Mouse (Mus musculus): ENCODE measurements around the gene 4430402I18Rik. TPM values are rescaled to one million over a fixed set of nuclear protein-coding genes. Genes with fewer than 3 reads are reported as not detected.

The 4430402I18Rik gene
- polyA plus RNA-seq, 1 experiment from 2014 or later: 3.1 TPM

DNA sequence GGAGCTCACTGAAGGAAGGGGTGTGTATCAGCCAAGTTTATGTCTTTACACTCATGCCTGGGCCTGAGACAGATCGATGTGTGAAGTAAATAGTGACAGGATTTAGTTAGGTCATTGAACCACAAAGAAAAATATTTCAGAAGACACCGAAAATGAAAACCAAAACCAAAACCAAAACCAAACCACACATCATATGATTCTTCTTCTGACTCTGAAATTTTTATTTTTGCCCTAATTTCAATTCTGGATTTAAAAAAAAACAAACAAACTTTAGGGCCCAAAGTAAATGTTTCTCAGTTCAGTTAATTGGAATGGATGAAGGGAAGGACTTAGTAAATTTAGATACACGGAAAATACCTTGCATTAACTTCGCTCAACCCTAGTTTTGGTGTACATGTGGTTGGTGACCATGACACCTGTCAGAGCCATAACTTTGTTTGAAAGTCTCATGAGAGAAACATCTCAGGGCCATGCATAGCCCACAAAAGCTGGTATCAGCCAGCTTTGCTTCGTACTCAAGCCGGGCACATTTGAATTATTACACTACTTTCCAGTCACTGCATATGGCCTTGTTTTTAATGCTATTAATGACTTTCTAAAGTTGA lies 98.2 kb downstream of the 4430402I18Rik start:
- Histone ChIP-seq H3K27ac (ENCODE audit: low read length) (no peak overlapping the region), H3K36me3 (ENCODE audit: control insufficient read depth, insufficient read depth, low read length) (no peaks in the 10 kb centered on the region), H3K4me2 (ENCODE audit: low read depth, low read length) (no peak overlapping the region), H3K9ac (ENCODE audit: low read length) (no peak overlapping the region), H3K4me1 (replicated peaks; ENCODE audit: control insufficient read depth, insufficient read depth, low read length) (no peaks in the 10 kb centered on the region), H3K4me3 (ENCODE audit: low read length) (no peak overlapping the region), H3K9me3 (ENCODE audit: control insufficient read depth, low read length) (no peaks in the 10 kb centered on the region), H3K27me3 (ENCODE audit: control insufficient read depth, insufficient read depth, low read depth, low read length) (no peaks in the 10 kb centered on the region)
- no peak for ATAC-seq (ENCODE audit: low read depth)
- 81% methylated on average over 6 of the region's 6 CpGs for WGBS

DNA sequence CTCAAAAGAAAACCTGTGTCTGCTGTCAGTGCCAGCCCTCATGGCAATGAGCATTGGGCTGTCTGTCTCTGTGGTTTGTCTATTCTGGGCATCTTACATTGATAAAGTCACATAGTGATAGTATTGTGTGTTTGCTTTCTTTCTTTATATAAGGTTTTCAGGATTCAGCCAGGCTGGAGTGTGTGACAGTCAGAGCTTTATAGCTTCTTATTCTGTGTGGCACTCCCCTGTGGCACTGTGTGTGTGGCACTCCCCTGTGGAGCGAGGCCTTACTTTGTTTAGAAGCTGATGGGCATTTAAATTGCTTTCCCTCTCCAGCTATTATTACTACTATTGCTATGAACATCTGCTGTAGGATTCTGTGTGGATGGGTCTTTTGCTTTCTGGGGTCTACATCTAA lies 102.1 kb downstream of the 4430402I18Rik start:
- H3K36me3 ChIP-seq (ENCODE audit: control insufficient read depth, insufficient read depth, low read length): no peaks in the 10 kb centered on the region
- no peak overlapping the region for H3K27ac ChIP-seq (ENCODE audit: low read length)
- no peak overlapping the region for H3K4me3 ChIP-seq (ENCODE audit: low read length)
- WGBS: 86% methylated on average over 1 of the region's 1 CpGs
- no peaks in the 10 kb centered on the region for H3K27me3 ChIP-seq (ENCODE audit: control insufficient read depth, insufficient read depth, low read depth, low read length)
- H3K9ac ChIP-seq (ENCODE audit: low read length): no peak overlapping the region
- no peak for ATAC-seq (ENCODE audit: low read depth)
- no peaks in the 10 kb centered on the region for H3K4me1 ChIP-seq (replicated peaks; ENCODE audit: control insufficient read depth, insufficient read depth, low read length)
- H3K9me3 ChIP-seq (ENCODE audit: control insufficient read depth, low read length): no peaks in the 10 kb centered on the region
- no peak overlapping the region for H3K4me2 ChIP-seq (ENCODE audit: low read depth, low read length)

DNA sequence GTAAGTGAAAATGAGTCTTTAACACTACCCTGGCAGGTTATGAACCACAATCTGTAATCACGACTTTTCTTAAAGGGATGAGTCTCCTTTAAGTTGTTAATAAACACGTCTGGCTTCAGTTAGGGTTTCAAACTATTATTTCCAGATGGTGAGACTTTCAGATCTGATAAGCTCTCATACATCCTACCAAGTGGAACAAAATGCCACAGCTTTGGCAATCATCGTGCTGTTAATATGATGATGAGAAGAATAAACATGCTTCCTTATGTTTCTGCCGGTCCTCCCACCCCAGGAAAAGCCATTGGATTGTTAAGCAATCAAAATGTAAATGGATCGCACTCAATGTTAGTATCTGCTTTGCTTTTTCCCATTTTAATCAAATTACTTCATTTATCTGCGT lies 102.6 kb downstream of the 4430402I18Rik start:
- Histone ChIP-seq H3K27ac (ENCODE audit: low read length) (no peak overlapping the region), H3K9me3 (ENCODE audit: control insufficient read depth, low read length) (no peaks in the 10 kb centered on the region), H3K27me3 (ENCODE audit: control insufficient read depth, insufficient read depth, low read depth, low read length) (no peaks in the 10 kb centered on the region), H3K4me3 (ENCODE audit: low read length) (no peak overlapping the region), H3K4me2 (ENCODE audit: low read depth, low read length) (no peak overlapping the region), H3K9ac (ENCODE audit: low read length) (no peak overlapping the region), H3K4me1 (replicated peaks; ENCODE audit: control insufficient read depth, insufficient read depth, low read length) (no peaks in the 10 kb centered on the region), H3K36me3 (ENCODE audit: control insufficient read depth, insufficient read depth, low read length) (no peaks in the 10 kb centered on the region)
- ATAC-seq (ENCODE audit: low read depth): no peak
- WGBS: 59% methylated on average over 6 of the region's 6 CpGs

DNA sequence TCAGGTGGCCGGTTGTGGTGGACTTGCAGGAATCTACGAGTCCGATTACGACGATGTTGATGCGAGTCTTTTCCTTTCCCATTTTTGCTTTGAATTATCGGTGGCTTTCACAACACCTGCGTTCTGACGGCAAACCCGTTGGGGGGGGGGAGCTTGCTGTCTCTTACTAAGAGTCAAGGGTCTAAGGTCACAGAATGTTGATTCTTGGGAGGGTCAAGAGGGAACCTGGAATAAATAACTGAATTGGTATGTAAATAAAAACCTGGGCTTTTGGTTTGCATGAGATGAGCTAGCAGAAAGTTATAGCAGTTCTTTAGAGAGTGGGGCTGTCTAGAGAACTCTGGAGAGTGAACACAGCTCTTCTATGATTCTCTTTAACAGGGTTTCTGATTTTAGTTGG lies 104.0 kb downstream of the 4430402I18Rik start:
- H3K4me2 ChIP-seq (ENCODE audit: low read depth, low read length): no peak overlapping the region
- H3K27me3 ChIP-seq (ENCODE audit: control insufficient read depth, insufficient read depth, low read depth, low read length): no peaks in the 10 kb centered on the region
- H3K4me3 ChIP-seq (ENCODE audit: low read length): no peak overlapping the region
- no peak overlapping the region for H3K27ac ChIP-seq (ENCODE audit: low read length)
- no peak overlapping the region for H3K9ac ChIP-seq (ENCODE audit: low read length)
- H3K36me3 ChIP-seq (ENCODE audit: control insufficient read depth, insufficient read depth, low read length): no peaks in the 10 kb centered on the region
- no peak for ATAC-seq (ENCODE audit: low read depth)
- 61% methylated on average over 10 of the region's 10 CpGs for WGBS
- no peaks in the 10 kb centered on the region for H3K4me1 ChIP-seq (replicated peaks; ENCODE audit: control insufficient read depth, insufficient read depth, low read length)
- no peaks in the 10 kb centered on the region for H3K9me3 ChIP-seq (ENCODE audit: control insufficient read depth, low read length)

DNA sequence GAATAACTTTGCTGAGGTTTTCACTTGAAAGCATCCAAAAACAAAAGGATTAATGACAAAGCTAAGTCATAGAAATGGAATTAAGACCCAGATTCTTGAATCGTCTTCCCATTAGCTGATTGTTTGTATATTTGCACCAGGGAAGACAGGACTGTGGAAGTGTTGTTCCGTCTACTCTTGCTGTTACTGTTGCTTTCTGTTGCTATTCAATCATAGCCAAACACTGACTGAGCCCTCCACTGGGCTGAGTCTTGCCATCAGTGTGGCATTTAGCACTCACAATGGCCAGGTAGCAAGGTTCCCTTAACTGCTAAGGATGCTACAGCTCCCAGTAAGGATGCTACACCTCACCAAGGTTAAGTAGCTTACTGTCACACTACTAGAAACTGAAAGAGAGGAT lies 107.4 kb downstream of the 4430402I18Rik start:
- no peaks in the 10 kb centered on the region for H3K36me3 ChIP-seq (ENCODE audit: control insufficient read depth, insufficient read depth, low read length)
- no peak overlapping the region for H3K4me3 ChIP-seq (ENCODE audit: low read length)
- WGBS: 86% methylated on average over 2 of the region's 2 CpGs
- H3K4me2 ChIP-seq (ENCODE audit: low read depth, low read length): no peak overlapping the region
- H3K27me3 ChIP-seq (ENCODE audit: control insufficient read depth, insufficient read depth, low read depth, low read length): no peaks in the 10 kb centered on the region
- H3K4me1 ChIP-seq (replicated peaks; ENCODE audit: control insufficient read depth, insufficient read depth, low read length): no peaks in the 10 kb centered on the region
- H3K9me3 ChIP-seq (ENCODE audit: control insufficient read depth, low read length): no peaks in the 10 kb centered on the region
- no peak for ATAC-seq (ENCODE audit: low read depth)
- no peak overlapping the region for H3K9ac ChIP-seq (ENCODE audit: low read length)
- H3K27ac ChIP-seq (ENCODE audit: low read length): no peak overlapping the region

DNA sequence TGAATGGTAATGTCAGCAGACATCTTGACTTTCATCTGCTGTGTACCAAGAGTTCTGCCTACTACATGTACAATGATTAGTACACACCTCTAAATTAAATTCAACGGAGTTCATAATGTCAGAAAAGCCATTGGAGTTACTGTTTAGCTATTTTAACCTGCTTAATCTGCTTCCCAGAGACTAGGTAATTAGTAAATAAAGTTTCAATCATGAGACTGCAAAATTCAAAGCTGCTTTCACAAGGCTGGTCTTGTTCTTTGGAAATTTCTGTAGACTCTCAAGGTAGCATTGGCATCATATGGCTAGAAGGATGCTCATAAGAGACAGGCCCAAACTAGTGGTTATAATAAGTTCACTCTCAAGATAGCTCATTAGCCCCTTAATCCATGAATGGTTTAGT lies 112.8 kb downstream of the 4430402I18Rik start:
- Histone ChIP-seq H3K36me3 (ENCODE audit: control insufficient read depth, insufficient read depth, low read length) (no peaks in the 10 kb centered on the region), H3K27ac (ENCODE audit: low read length) (no peak overlapping the region), H3K9me3 (ENCODE audit: control insufficient read depth, low read length) (no peaks in the 10 kb centered on the region), H3K4me2 (ENCODE audit: low read depth, low read length) (no peak overlapping the region), H3K4me3 (ENCODE audit: low read length) (no peak overlapping the region), H3K9ac (ENCODE audit: low read length) (no peak overlapping the region), H3K4me1 (replicated peaks; ENCODE audit: control insufficient read depth, insufficient read depth, low read length) (no peaks in the 10 kb centered on the region), H3K27me3 (ENCODE audit: control insufficient read depth, insufficient read depth, low read depth, low read length) (no peaks in the 10 kb centered on the region)
- no peak for ATAC-seq (ENCODE audit: low read depth)
- 69% methylated on average over 1 of the region's 1 CpGs for WGBS

DNA sequence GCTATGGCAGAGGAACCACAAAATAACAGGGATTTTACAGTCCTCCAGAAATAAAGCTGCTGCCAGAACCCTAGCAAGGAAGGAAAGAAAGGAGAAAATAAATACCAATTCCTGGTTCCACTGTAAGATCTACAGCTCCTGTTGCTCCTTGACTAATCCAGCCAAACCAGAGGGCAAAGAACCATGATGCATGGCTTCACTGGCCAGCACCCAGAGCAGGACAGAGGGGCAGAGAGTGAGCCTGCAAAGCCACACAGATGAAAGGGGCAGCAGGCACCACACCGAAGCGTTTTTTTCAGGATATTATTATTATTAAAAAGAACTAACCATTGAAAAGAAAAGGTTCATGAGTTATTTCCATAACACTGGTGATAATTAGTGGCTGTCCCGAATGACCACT lies 115.6 kb downstream of the 4430402I18Rik start:
- no peaks in the 10 kb centered on the region for H3K4me1 ChIP-seq (replicated peaks; ENCODE audit: control insufficient read depth, insufficient read depth, low read length)
- no peak overlapping the region for H3K9ac ChIP-seq (ENCODE audit: low read length)
- no peaks in the 10 kb centered on the region for H3K27me3 ChIP-seq (ENCODE audit: control insufficient read depth, insufficient read depth, low read depth, low read length)
- H3K9me3 ChIP-seq (ENCODE audit: control insufficient read depth, low read length): no peaks in the 10 kb centered on the region
- ATAC-seq (ENCODE audit: low read depth): no peak
- H3K4me3 ChIP-seq (ENCODE audit: low read length): no peak overlapping the region
- H3K27ac ChIP-seq (ENCODE audit: low read length): no peak overlapping the region
- no peak overlapping the region for H3K4me2 ChIP-seq (ENCODE audit: low read depth, low read length)
- H3K36me3 ChIP-seq (ENCODE audit: control insufficient read depth, insufficient read depth, low read length): no peaks in the 10 kb centered on the region
- 85% methylated on average over 3 of the region's 3 CpGs for WGBS

DNA sequence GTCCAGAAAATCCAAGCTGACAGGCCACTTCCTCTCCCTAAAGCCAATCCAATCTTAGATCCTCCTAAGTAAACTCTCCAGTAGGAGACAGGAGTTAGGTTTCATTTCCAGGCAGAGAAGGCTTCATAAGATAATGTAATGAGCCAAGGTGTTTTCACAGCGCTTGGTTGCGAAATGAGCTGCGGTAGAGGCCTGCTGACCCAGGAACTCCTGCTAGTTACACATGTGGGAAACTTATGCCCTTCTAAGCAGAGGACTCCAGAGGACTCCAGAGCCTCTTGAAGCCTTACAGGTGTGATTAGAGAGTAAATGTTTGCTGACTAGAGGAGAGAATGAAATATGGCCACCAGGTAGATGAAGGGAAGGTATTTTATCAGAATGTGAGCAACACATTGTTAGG lies 117.1 kb downstream of the 4430402I18Rik start:
- Histone ChIP-seq H3K4me1 (replicated peaks; ENCODE audit: control insufficient read depth, insufficient read depth, low read length) (no peaks in the 10 kb centered on the region), H3K27me3 (ENCODE audit: control insufficient read depth, insufficient read depth, low read depth, low read length) (no peaks in the 10 kb centered on the region), H3K27ac (ENCODE audit: low read length) (peak overlapping the region; percentile 52; the same call in 1 of the 2 replicates), H3K4me3 (ENCODE audit: low read length) (no peak overlapping the region), H3K9me3 (ENCODE audit: control insufficient read depth, low read length) (no peaks in the 10 kb centered on the region), H3K4me2 (ENCODE audit: low read depth, low read length) (no peak overlapping the region), H3K36me3 (ENCODE audit: control insufficient read depth, insufficient read depth, low read length) (no peaks in the 10 kb centered on the region), H3K9ac (ENCODE audit: low read length) (no peak overlapping the region)
- WGBS: 69% methylated on average over 3 of the region's 3 CpGs
- ATAC-seq (ENCODE audit: low read depth): peak; percentile 91

DNA sequence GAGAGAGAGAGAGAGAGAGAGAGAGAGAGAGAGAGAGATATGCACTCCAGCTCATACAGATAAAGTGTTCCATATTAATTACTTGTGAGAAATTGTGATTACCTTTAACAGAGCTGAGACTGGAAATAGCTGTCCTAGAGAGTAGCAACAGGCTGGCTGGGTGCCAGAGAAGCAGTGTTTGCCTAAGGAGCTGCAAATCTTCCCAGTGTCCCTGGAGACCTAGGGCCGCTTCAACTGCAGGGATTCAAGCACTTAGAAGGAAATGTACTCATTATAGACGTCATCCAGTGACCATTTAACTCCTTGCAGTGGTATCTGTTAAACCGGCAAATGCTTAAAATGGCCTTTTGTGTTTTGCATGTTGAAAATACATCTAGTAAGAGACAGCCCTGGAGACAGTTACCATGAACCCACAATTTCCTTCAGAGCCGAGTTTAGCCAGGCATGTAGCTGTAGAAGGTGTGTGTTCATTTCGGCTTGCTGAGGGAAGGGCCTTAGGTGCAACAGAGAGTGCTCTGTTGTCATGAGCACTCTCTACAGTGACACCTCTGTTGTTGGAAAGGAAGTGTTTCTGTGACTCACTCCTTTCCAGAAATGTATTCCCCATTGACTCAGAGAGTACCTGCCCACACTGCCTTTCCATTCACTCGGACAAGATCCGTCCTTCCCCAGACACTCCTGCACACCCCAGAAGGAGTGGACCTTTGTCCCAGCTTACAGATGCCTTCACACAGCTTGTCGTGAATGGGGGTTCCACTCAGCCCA lies 122.5 kb downstream of the 4430402I18Rik start:
- Histone ChIP-seq H3K4me2 (ENCODE audit: low read depth, low read length) (no peak overlapping the region), H3K27me3 (ENCODE audit: control insufficient read depth, insufficient read depth, low read depth, low read length) (no peaks in the 10 kb centered on the region), H3K27ac (ENCODE audit: low read length) (no peak overlapping the region), H3K4me3 (ENCODE audit: low read length) (no peak overlapping the region), H3K36me3 (ENCODE audit: control insufficient read depth, insufficient read depth, low read length) (no peaks in the 10 kb centered on the region), H3K9ac (ENCODE audit: low read length) (no peak overlapping the region), H3K9me3 (ENCODE audit: control insufficient read depth, low read length) (no peaks in the 10 kb centered on the region), H3K4me1 (replicated peaks; ENCODE audit: control insufficient read depth, insufficient read depth, low read length) (0 out of 2 replicates have a peak, but pooled peaks cover 2% of the 10 kb centered on the region)
- 38% methylated on average over 8 of the region's 8 CpGs for WGBS
- no peak for ATAC-seq (ENCODE audit: low read depth)
